Mouse (Mus musculus) kidney, adult 2 months (tissue): Measurements from ENCODE around the gene Fam229a. TPM values are rescaled to one million over a fixed set of nuclear protein-coding genes. Genes with fewer than 3 reads are reported as not detected.
"Not testable (repeated sequence)": the region's sequence is repeated elsewhere in the genome, so short reads cannot be mapped to it uniquely, and the experiment has no call there.

ENCODE experiments used
- DNase-seq: peaks from one replicate; pipeline ENCODE4 v3.0.0; 2021
- H3K27ac ChIP-seq: fragments of 200-500 bp; 2 replicates; pipeline ENCODE4 v1.5.1; 2012; ENCODE audit warnings: low read depth, low read length, control low read depth, inconsistent platforms; ENCODE audit not compliant: insufficient read depth
- H3K27me3 ChIP-seq: fragments of 200-500 bp; replicated peaks from 2 replicates; pipeline ENCODE4 v1.6.1; 2012; ENCODE audit warnings: mild to moderate bottlenecking, moderate library complexity, low read length, inconsistent platforms; ENCODE audit not compliant: control insufficient read depth, insufficient read depth
- H3K36me3 ChIP-seq: fragments of 200-500 bp; 2 replicates; pipeline ENCODE4 v1.6.1; 2012; ENCODE audit warnings: mild to moderate bottlenecking, moderate library complexity, low read length, inconsistent platforms; ENCODE audit not compliant: control insufficient read depth, insufficient read depth
- H3K4me1 ChIP-seq: fragments of 200-500 bp; 2 replicates; pipeline ENCODE4 v1.6.1; 2011; ENCODE audit warnings: low read length; ENCODE audit not compliant: control insufficient read depth, insufficient read depth
- H3K4me3 ChIP-seq: fragments of 200-500 bp; 2 replicates; pipeline ENCODE4 v1.5.1; 2011; ENCODE audit warnings: mild to moderate bottlenecking, low read depth, low read length, control low read depth; ENCODE audit not compliant: insufficient read depth
- CTCF ChIP-seq: fragments of 200-500 bp; conservative IDR thresholded peaks from 2 replicates; pipeline ENCODE4 v1.5.1; 2011; ENCODE audit warnings: low read depth, mild to moderate bottlenecking, control low read depth, low read length, moderate library complexity, mixed read lengths; ENCODE audit not compliant: insufficient read depth, insufficient read length
- POLR2A ChIP-seq: fragments of 200-500 bp; IDR thresholded peaks from one replicate; pipeline ENCODE4 v1.6.1; 2011; ENCODE audit warnings: low read depth, low read length, control low read depth
- WGBS: fragments of 180-500 bp; shearing (Covaris S2); methylation state at CpG from one replicate; pipeline ENCODE4 v1.1.7; 2018; 5-methylcytosine and 5-hydroxymethylcytosine counted together
- polyA plus RNA-seq: library from polyadenylated mRNA; depleted of rRNA; stranded (reverse); fragments of >200 nt; gene quantifications from 2 replicates; pipeline ENCODE4 v1.2.3, GENCODE M21; 2012; rRNA removed

Gene Fam229a
- polyA plus RNA-seq, 1 experiment = 0.94 TPM

- Histone ChIP-seq H3K36me3 (no peaks in the 10 kb centered on the region; the same call in 1 of the 2 replicates), H3K4me1 (no peaks in the 10 kb centered on the region), H3K27me3 (no peaks in the 10 kb centered on the region), H3K27ac (no peak overlapping the region), H3K4me3 (no peak overlapping the region)
- DNase-seq = no peak
- TF ChIP-seq POLR2A (no peak), CTCF (no peak)
- WGBS = 72% methylated on average over 3 of the region's 3 CpGs
Observed at GRCm38 (mm10) chr4:129525889-129526288, 34.9 kb downstream of the Fam229a start.

GRCm38 (mm10) chr4:129528901-129529300 lies 37.9 kb downstream of the Fam229a start:
- H3K36me3 ChIP-seq, H3K4me1 ChIP-seq, H3K4me3 ChIP-seq, DNase-seq, H3K27me3 ChIP-seq, H3K27ac ChIP-seq: not testable (repeated sequence)
- WGBS = 70% methylated on average over 6 of the region's 6 CpGs

GRCm38 (mm10) chr4:129540012-129540411 lies 49.0 kb downstream of the Fam229a start:
- WGBS = 72% methylated on average over 6 of the region's 6 CpGs
- no peak overlapping the region for H3K4me3 ChIP-seq
- H3K4me1 ChIP-seq = peaks cover 13% of the 10 kb centered on the region; the same call in 1 of the 2 replicates
- TF ChIP-seq POLR2A (no peak), CTCF (peak; percentile 62)
- H3K36me3 ChIP-seq = no peaks in the 10 kb centered on the region
- no peak overlapping the region for H3K27ac ChIP-seq
- DNase-seq = peak; percentile 42
- no peaks in the 10 kb centered on the region for H3K27me3 ChIP-seq

Other genes with a start within 250 kb of the Fam229a start
- 39.3 and 45.5 TPM in 2 replicates for gene C77080, start 229.8 kb upstream of the Fam229a start, polyA plus RNA-seq
- 0.46 and 0.69 TPM in 2 replicates for gene Sync, start 203.6 kb upstream of the Fam229a start, polyA plus RNA-seq
- gene Rbbp4, start 155.8 kb upstream of the Fam229a start, polyA plus RNA-seq = 30.8 and 36.7 TPM in 2 replicates
- gene Zbtb8os, start 155.5 kb upstream of the Fam229a start, polyA plus RNA-seq = 21.6 and 32.1 TPM in 2 replicates
- 4.9 and 5.4 TPM in 2 replicates for gene Zbtb8a, start 113.1 kb upstream of the Fam229a start, polyA plus RNA-seq
- gene Zbtb8b, start 50.3 kb upstream of the Fam229a start, polyA plus RNA-seq = 0.58 and 0.64 TPM in 2 replicates
- 25.3 and 28.7 TPM in 2 replicates for gene Bsdc1, start 29.6 kb upstream of the Fam229a start, polyA plus RNA-seq
- gene Tssk3, start 168 bp upstream of the Fam229a start, polyA plus RNA-seq = 0.10 TPM in 1 of 2 replicates, not detected in the other
- gene Marcksl1, start 22.4 kb downstream of the Fam229a start, polyA plus RNA-seq = 20.3 and 26.5 TPM in 2 replicates
- 35.4 and 41.6 TPM in 2 replicates for gene Hdac1, start 51.5 kb downstream of the Fam229a start, polyA plus RNA-seq
- gene Lck, start 82.5 kb downstream of the Fam229a start, polyA plus RNA-seq = 2.3 and 12.7 TPM in 2 replicates
- 24.6 and 27.2 TPM in 2 replicates for gene Fam167b, start 87.4 kb downstream of the Fam229a start, polyA plus RNA-seq
- gene Eif3i, start 109.5 kb downstream of the Fam229a start, polyA plus RNA-seq = 311 TPM in 2 replicates
- 160 and 162 TPM in 2 replicates for gene Tmem234, start 109.5 kb downstream of the Fam229a start, polyA plus RNA-seq
- gene Dcdc2b, start 123.1 kb downstream of the Fam229a start, polyA plus RNA-seq = 2.2 and 3.7 TPM in 2 replicates
- 66.5 and 67.4 TPM in 2 replicates for gene Iqcc, start 127.9 kb downstream of the Fam229a start, polyA plus RNA-seq
- 16.2 and 20.8 TPM in 2 replicates for gene Ccdc28b, start 132.8 kb downstream of the Fam229a start, polyA plus RNA-seq
- 22.7 and 24.3 TPM in 2 replicates for gene Txlna, start 149.9 kb downstream of the Fam229a start, polyA plus RNA-seq
- gene Kpna6, start 181.6 kb downstream of the Fam229a start, polyA plus RNA-seq = 35.0 and 39.0 TPM in 2 replicates
- gene Tmem39b, start 205.6 kb downstream of the Fam229a start, polyA plus RNA-seq = 28.5 and 34.0 TPM in 2 replicates